Mouse (Mus musculus): ENCODE measurements at regions not wholly inside any gene's neighbourhood (a gene's known extent, or its start where the extent isn't known, plus 50 kb on each side); places are given as distances from the start of the nearest gene placed in this dataset.

- Histone ChIP-seq H3K4me1 (no peaks in the 10 kb centered on the region), H3K9ac (no peak overlapping the region)
- 88% methylated on average over 1 of the region's 1 CpGs for WGBS
Measured at GRCm38 (mm10) chr10:70336741-70337140, 91.8 kb downstream of the Slc16a9 start.

GRCm38 (mm10) chr10:70359421-70359820, 80.9 kb upstream of the Fam13c start:
- no peak overlapping the region for H3K4me3 ChIP-seq (replicated peaks)
- ATAC-seq (ENCODE audit: insufficient number of reproducible peaks, low FRiP score, low TSS enrichment, low read depth): no peak
- WGBS: 69% methylated on average over 5 of the region's 5 CpGs
- H3K36me3 ChIP-seq: no peaks in the 10 kb centered on the region
- H3K4me2 ChIP-seq (replicated peaks): no peak overlapping the region
- no peaks in the 10 kb centered on the region for H3K27me3 ChIP-seq
- no peak overlapping the region for H3K9ac ChIP-seq
- no peaks in the 10 kb centered on the region for H3K9me3 ChIP-seq (replicated peaks)
- H3K4me1 ChIP-seq: no peaks in the 10 kb centered on the region
- no peak overlapping the region for H3K27ac ChIP-seq (replicated peaks)

More at GRCm38 (mm10) chr10:70336741-70337140, 91.8 kb downstream of the Slc16a9 start:
- H3K27me3 ChIP-seq: no peaks in the 10 kb centered on the region
- no peak for ATAC-seq (ENCODE audit: insufficient number of reproducible peaks, low FRiP score, low TSS enrichment, low read depth)
- no peak overlapping the region for H3K4me2 ChIP-seq (replicated peaks)
- no peaks in the 10 kb centered on the region for H3K36me3 ChIP-seq
- no peak overlapping the region for H3K4me3 ChIP-seq (replicated peaks)
- no peak overlapping the region for H3K27ac ChIP-seq (replicated peaks)
- H3K9me3 ChIP-seq (replicated peaks): no peaks in the 10 kb centered on the region

DNA sequence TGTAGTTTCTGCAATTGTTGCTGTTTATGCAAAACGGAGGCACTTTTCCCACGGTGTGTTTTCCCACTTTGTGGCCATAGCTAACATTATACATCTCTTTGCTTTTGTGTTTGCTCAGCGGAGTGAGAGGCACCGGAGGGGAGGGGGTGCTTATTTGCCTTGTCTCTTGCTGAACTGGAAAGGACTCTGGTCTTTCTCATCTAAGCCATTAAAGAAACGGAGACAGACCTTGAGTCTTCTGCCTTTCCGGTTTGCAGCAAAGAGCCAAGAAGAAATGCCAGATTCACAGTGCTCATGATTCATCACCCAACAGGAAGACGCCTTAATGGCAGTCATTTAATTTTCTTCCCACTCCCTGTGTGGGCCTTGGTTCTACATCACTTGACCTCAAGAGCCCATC, 80.4 kb upstream of the Fam13c start:
- no peaks in the 10 kb centered on the region for H3K9me3 ChIP-seq (replicated peaks)
- WGBS: 79% methylated on average over 7 of the region's 7 CpGs
- H3K4me2 ChIP-seq (replicated peaks): no peak overlapping the region
- no peaks in the 10 kb centered on the region for H3K27me3 ChIP-seq
- no peaks in the 10 kb centered on the region for H3K4me1 ChIP-seq
- no peak overlapping the region for H3K4me3 ChIP-seq (replicated peaks)
- H3K9ac ChIP-seq: no peak overlapping the region
- no peak overlapping the region for H3K27ac ChIP-seq (replicated peaks)
- H3K36me3 ChIP-seq: no peaks in the 10 kb centered on the region
- no peak for ATAC-seq (ENCODE audit: insufficient number of reproducible peaks, low FRiP score, low TSS enrichment, low read depth)

DNA sequence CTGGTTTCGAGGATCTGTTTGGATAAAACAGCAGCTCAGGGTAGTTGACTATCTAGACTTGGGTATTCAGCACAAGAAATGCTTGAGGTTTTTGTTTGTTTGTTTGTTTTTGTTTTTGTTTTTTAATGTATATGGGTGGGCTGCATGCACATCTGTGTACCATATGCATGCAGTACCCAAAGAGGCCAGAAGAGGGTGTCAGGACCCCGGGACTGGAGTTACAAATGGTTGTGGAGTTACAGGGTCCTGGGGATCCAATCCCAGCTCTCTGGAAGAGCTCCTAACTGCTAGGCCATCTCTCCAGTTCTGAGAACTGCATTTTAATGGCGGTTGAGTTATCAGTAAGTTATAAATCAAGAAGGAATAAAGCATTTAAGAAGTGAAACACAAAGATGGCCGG, 77.2 kb upstream of the Fam13c start:
- 76% methylated on average over 4 of the region's 4 CpGs for WGBS
- Histone ChIP-seq H3K4me1 (peaks cover 3% of the 10 kb centered on the region; the same call in 1 of the 2 replicates), H3K9me3 (replicated peaks) (no peaks in the 10 kb centered on the region), H3K4me2 (replicated peaks) (no peak overlapping the region), H3K27me3 (no peaks in the 10 kb centered on the region), H3K36me3 (no peaks in the 10 kb centered on the region), H3K27ac (replicated peaks) (no peak overlapping the region), H3K4me3 (replicated peaks) (no peak overlapping the region), H3K9ac (no peak overlapping the region)
- no peak for ATAC-seq (ENCODE audit: insufficient number of reproducible peaks, low FRiP score, low TSS enrichment, low read depth)

- Histone ChIP-seq H3K4me2 (replicated peaks) (no peak overlapping the region), H3K4me3 (replicated peaks) (no peak overlapping the region), H3K4me1 (peaks cover 6% of the 10 kb centered on the region; the same call in 1 of the 2 replicates), H3K9ac (no peak overlapping the region), H3K36me3 (no peaks in the 10 kb centered on the region), H3K27ac (replicated peaks) (no peak overlapping the region), H3K27me3 (no peaks in the 10 kb centered on the region), H3K9me3 (replicated peaks) (no peaks in the 10 kb centered on the region)
- no peak for ATAC-seq (ENCODE audit: insufficient number of reproducible peaks, low FRiP score, low TSS enrichment, low read depth)
- 64% methylated on average over 14 of the region's 14 CpGs for WGBS
Measured at GRCm38 (mm10) chr10:70364218-70364975, 75.9 kb upstream of the Fam13c start.

GRCm38 (mm10) chr10:70364976-70365345, 75.3 kb upstream of the Fam13c start:
- Histone ChIP-seq H3K27me3 (no peaks in the 10 kb centered on the region), H3K4me1 (peaks cover 6% of the 10 kb centered on the region; the same call in 1 of the 2 replicates), H3K27ac (replicated peaks) (no peak overlapping the region), H3K36me3 (no peaks in the 10 kb centered on the region), H3K4me2 (replicated peaks) (no peak overlapping the region), H3K4me3 (replicated peaks) (no peak overlapping the region), H3K9ac (no peak overlapping the region), H3K9me3 (replicated peaks) (no peaks in the 10 kb centered on the region)
- no peak for ATAC-seq (ENCODE audit: insufficient number of reproducible peaks, low FRiP score, low TSS enrichment, low read depth)
- 89% methylated on average over 9 of the region's 9 CpGs for WGBS

GRCm38 (mm10) chr10:70365504-70365903, 74.8 kb upstream of the Fam13c start:
- 71% methylated on average over 9 of the region's 9 CpGs for WGBS
- H3K9me3 ChIP-seq (replicated peaks): no peaks in the 10 kb centered on the region
- no peak overlapping the region for H3K4me3 ChIP-seq (replicated peaks)
- peaks cover 6% of the 10 kb centered on the region; the same call in 1 of the 2 replicates for H3K4me1 ChIP-seq
- ATAC-seq (ENCODE audit: insufficient number of reproducible peaks, low FRiP score, low TSS enrichment, low read depth): no peak
- H3K27me3 ChIP-seq: no peaks in the 10 kb centered on the region
- no peak overlapping the region for H3K4me2 ChIP-seq (replicated peaks)
- no peaks in the 10 kb centered on the region for H3K36me3 ChIP-seq
- H3K9ac ChIP-seq: no peak overlapping the region
- no peak overlapping the region for H3K27ac ChIP-seq (replicated peaks)

DNA sequence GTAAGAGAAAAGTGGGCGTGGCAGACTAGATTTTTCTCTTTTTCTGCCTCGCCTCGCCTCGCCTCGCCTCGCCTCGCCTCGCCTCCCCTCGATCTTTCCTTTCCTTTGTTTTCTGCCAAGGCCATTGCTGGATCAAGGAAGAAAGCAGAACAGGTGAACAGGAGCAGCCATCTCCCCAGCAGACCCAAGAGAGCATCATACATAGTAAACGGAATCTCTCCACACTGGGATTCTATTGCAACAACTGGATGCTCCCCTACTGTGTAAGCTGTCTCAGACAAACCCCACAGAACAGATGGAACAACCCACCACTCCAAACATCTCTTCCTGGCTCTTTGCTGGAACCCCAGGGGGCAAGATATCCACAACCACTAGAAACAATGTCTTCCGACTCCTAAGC, 72.4 kb upstream of the Fam13c start:
- WGBS: 61% methylated on average over 11 of the region's 11 CpGs
- no peak overlapping the region for H3K4me3 ChIP-seq (replicated peaks)
- no peak for ATAC-seq (ENCODE audit: insufficient number of reproducible peaks, low FRiP score, low TSS enrichment, low read depth)
- no peaks in the 10 kb centered on the region for H3K36me3 ChIP-seq
- no peak overlapping the region for H3K27ac ChIP-seq (replicated peaks)
- H3K4me1 ChIP-seq: peaks cover 6% of the 10 kb centered on the region; the same call in 1 of the 2 replicates
- H3K4me2 ChIP-seq (replicated peaks): no peak overlapping the region
- H3K27me3 ChIP-seq: no peaks in the 10 kb centered on the region
- H3K9me3 ChIP-seq (replicated peaks): no peaks in the 10 kb centered on the region
- no peak overlapping the region for H3K9ac ChIP-seq

GRCm38 (mm10) chr10:70368685-70369084, 71.6 kb upstream of the Fam13c start:
- H3K27ac ChIP-seq (replicated peaks): no peak overlapping the region
- H3K36me3 ChIP-seq: no peaks in the 10 kb centered on the region
- peaks cover 6% of the 10 kb centered on the region; the same call in 1 of the 2 replicates for H3K4me1 ChIP-seq
- H3K9me3 ChIP-seq (replicated peaks): no peaks in the 10 kb centered on the region
- no peak overlapping the region for H3K4me3 ChIP-seq (replicated peaks)
- no peak overlapping the region for H3K9ac ChIP-seq
- H3K27me3 ChIP-seq: no peaks in the 10 kb centered on the region
- ATAC-seq (ENCODE audit: insufficient number of reproducible peaks, low FRiP score, low TSS enrichment, low read depth): peak; percentile 84
- WGBS: 19% methylated on average over 7 of the region's 7 CpGs
- H3K4me2 ChIP-seq (replicated peaks): no peak overlapping the region

DNA sequence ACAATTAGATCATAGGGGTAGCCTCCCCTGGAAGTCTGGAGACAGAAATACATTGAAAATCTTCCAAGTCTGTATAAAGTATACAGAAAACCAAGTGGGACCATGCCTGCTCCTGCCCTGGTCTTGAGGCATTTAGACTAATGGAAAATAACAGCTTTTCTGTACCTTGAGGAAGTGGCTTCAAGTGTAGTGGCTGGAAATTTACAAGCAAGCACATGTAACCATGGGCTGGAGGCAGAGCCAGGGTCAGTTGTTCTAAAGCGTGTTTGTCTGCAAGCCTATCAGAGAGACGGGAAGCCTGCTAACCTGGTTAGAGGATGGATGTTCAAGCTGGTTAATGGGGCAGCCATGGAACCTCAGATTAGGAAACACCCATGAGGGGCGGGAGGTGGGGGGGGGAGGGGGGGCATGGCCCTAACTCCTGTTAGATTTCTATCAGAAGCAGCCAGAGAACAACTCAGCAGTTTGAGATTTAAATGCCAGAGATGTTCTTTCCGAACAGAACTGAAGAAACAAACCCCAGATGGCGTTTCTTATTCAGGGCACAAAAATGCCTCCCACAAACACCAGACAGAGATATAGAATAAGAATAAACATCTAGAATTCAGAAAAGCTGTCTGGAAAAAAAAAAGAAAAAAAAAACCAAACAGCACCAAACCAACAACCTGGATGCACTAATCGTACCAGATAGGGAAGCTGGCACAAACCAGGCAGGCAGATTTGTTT, 67.7 kb upstream of the Fam13c start:
- no peak for ATAC-seq (ENCODE audit: insufficient number of reproducible peaks, low FRiP score, low TSS enrichment, low read depth)
- WGBS: 61% methylated on average over 6 of the region's 6 CpGs

GRCm38 (mm10) chr10:70373207-70373606, 67.1 kb upstream of the Fam13c start:
- H3K9me3 ChIP-seq (replicated peaks): no peaks in the 10 kb centered on the region
- H3K4me3 ChIP-seq (replicated peaks): no peak overlapping the region
- H3K36me3 ChIP-seq: no peaks in the 10 kb centered on the region
- peaks cover 3% of the 10 kb centered on the region; the same call in 1 of the 2 replicates for H3K4me1 ChIP-seq
- H3K4me2 ChIP-seq (replicated peaks): no peak overlapping the region
- 57% methylated on average over 8 of the region's 8 CpGs for WGBS
- ATAC-seq (ENCODE audit: insufficient number of reproducible peaks, low FRiP score, low TSS enrichment, low read depth): no peak
- H3K9ac ChIP-seq: no peak overlapping the region
- no peaks in the 10 kb centered on the region for H3K27me3 ChIP-seq
- H3K27ac ChIP-seq (replicated peaks): no peak overlapping the region

More for the DNA sequence above, 67.7 kb upstream of the Fam13c start:
- H3K4me1 ChIP-seq: peaks cover 6% of the 10 kb centered on the region; the same call in 1 of the 2 replicates
- no peak overlapping the region for H3K27ac ChIP-seq (replicated peaks)
- H3K36me3 ChIP-seq: no peaks in the 10 kb centered on the region
- no peak overlapping the region for H3K9ac ChIP-seq
- H3K27me3 ChIP-seq: no peaks in the 10 kb centered on the region
- no peak overlapping the region for H3K4me3 ChIP-seq (replicated peaks)
- H3K4me2 ChIP-seq (replicated peaks): no peak overlapping the region
- no peaks in the 10 kb centered on the region for H3K9me3 ChIP-seq (replicated peaks)

All from embryonic facial prominence, embryonic 15.5 days (tissue).